Mouse (Mus musculus): Measurements from ENCODE around the gene Ppp1r9a. TPM values are rescaled to one million over a fixed set of nuclear protein-coding genes. Genes with fewer than 3 reads are reported as not detected.

Gene Ppp1r9a
- total and polyA plus RNA-seq, 2 experiments from 2014 or later, result 39.1 to 85.5 TPM

DNA sequence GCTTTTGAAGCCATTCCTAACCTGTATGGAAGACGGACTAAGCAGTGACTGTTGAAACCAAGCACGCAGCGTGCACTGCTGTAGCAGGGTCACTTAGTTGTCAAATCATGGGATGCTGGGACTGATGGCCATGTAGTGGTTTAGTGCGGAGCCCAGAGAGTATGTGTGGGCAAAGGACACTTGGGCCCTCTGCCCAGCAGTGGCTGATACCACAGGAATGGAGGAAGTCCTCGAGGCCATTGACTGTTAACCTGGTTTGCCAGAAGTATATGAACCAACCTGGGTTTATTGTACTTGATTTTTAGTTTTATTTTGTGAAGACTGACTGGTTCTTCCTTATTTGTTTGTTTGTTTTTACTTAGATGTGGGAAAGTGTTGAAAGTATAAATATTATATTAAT lies 84.4 kb downstream of the Ppp1r9a start:
- H3K4me3 ChIP-seq (ENCODE audit: low read depth, low read length), result no peak overlapping the region
- DNase-seq, result no peak
- ATAC-seq, result no peak
- H3K27ac ChIP-seq (ENCODE audit: low read depth, low read length), result no peak overlapping the region
- H3K36me3 ChIP-seq (ENCODE audit: insufficient read depth), result no peaks in the 10 kb centered on the region
- H3K4me2 ChIP-seq (ENCODE audit: low read depth), result no peak overlapping the region
- no peaks in the 10 kb centered on the region for H3K9me3 ChIP-seq (ENCODE audit: low read length)
- no peak overlapping the region for H3K9ac ChIP-seq
- TF ChIP-seq CTCF (IDR thresholded peaks at IDR 0.05; ENCODE audit: low read depth), result no peak
- H3K27me3 ChIP-seq (ENCODE audit: insufficient read depth, low read length), result no peaks in the 10 kb centered on the region
- WGBS, result 92% methylated on average over 5 of the region's 5 CpGs
- no peaks in the 10 kb centered on the region for H3K4me1 ChIP-seq (ENCODE audit: insufficient read depth)

DNA sequence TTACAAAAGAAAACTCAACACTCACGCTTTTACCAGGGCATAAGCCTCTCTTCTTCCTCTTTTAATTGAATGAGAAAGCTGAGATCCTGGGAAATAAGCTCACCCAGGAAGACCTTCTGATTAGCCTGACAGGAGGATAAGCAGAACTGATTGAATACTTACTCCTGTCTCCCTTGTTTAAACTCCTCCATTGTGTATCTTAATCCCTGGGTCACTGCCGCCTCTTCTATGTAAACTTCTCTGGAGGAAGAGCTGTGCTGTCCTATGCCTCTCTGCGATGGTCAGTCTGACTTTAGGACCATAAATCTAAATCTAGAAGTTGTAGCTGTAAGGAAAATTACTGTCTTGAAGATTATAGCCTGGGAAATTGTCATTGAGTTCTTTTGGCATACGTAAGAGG lies 86.0 kb downstream of the Ppp1r9a start:
- DNase-seq, result no peak
- Histone ChIP-seq H3K27me3 (ENCODE audit: insufficient read depth, low read length) (no peaks in the 10 kb centered on the region), H3K4me3 (ENCODE audit: low read depth, low read length) (no peak overlapping the region), H3K4me1 (ENCODE audit: insufficient read depth) (0 out of 2 replicates have a peak, but pooled peaks cover under 1% of the 10 kb centered on the region), H3K9ac (no peak overlapping the region), H3K36me3 (ENCODE audit: insufficient read depth) (no peaks in the 10 kb centered on the region), H3K4me2 (ENCODE audit: low read depth) (no peak overlapping the region), H3K27ac (ENCODE audit: low read depth, low read length) (no peak overlapping the region), H3K9me3 (ENCODE audit: low read length) (no peaks in the 10 kb centered on the region)
- no peak for ATAC-seq
- 51% methylated on average over 4 of the region's 4 CpGs for WGBS
- TF ChIP-seq CTCF (IDR thresholded peaks at IDR 0.05; ENCODE audit: low read depth), result no peak

DNA sequence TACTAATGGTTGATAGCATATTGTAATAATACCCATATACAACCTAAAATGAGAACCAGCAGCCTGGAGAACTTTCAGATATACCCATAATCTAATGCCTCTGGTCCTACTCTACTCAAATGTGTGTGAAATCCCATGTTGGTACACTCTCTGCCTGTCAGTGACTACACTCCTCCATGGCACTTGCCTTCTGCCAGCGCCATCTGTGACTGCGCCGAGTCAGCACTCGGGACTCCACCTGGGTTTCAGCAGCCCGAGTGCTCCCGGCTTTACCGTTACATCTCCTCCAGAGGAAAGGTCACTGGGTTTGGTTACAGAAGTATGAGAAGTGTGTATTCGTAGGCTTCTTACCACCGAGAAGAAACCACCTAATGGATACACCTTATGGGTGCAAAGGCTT lies 89.6 kb downstream of the Ppp1r9a start:
- 91% methylated on average over 9 of the region's 9 CpGs for WGBS
- Histone ChIP-seq H3K4me3 (ENCODE audit: low read depth, low read length) (no peak overlapping the region), H3K27ac (ENCODE audit: low read depth, low read length) (no peak overlapping the region), H3K4me2 (ENCODE audit: low read depth) (no peak overlapping the region), H3K36me3 (ENCODE audit: insufficient read depth) (no peaks in the 10 kb centered on the region), H3K9ac (no peak overlapping the region), H3K9me3 (ENCODE audit: low read length) (no peaks in the 10 kb centered on the region), H3K4me1 (ENCODE audit: insufficient read depth) (0 out of 2 replicates have a peak, but pooled peaks cover 5% of the 10 kb centered on the region), H3K27me3 (ENCODE audit: insufficient read depth, low read length) (no peaks in the 10 kb centered on the region)
- ATAC-seq (no peak), DNase-seq (no peak)
- TF ChIP-seq CTCF (IDR thresholded peaks at IDR 0.05; ENCODE audit: low read depth), result no peak

DNA sequence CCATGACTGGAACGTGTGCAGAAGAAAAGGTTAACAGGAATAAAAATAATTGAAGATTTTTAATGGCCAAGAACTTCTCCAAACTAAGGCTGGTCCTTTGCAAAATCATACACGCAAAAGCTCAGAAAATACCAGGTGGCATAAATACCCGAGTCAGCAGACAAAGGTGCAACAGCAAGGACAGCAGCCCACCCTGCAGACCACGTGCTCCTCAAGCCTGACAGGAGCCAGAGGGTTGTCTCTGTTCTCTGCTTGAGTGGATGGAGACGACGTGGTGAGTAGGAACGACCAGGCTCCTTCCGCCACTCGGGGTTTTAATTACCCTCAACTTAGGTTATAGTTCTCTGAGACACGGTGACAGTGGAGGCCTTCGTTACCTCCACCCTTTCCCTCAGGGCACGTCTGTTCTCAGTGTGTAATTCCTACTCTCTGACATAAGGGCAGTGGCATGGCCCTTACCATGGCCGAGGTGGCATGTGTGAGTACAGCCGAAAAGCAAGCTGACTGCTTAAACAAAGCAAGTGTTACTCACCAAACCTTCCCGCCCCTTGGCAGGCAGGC lies 91.0 kb downstream of the Ppp1r9a start:
- Histone ChIP-seq H3K27ac (ENCODE audit: low read depth, low read length) (no peak overlapping the region), H3K9me3 (ENCODE audit: low read length) (no peaks in the 10 kb centered on the region), H3K4me2 (ENCODE audit: low read depth) (no peak overlapping the region), H3K4me3 (ENCODE audit: low read depth, low read length) (no peak overlapping the region), H3K4me1 (ENCODE audit: insufficient read depth) (0 out of 2 replicates have a peak, but pooled peaks cover 5% of the 10 kb centered on the region), H3K36me3 (ENCODE audit: insufficient read depth) (no peaks in the 10 kb centered on the region), H3K9ac (no peak overlapping the region), H3K27me3 (ENCODE audit: insufficient read depth, low read length) (no peaks in the 10 kb centered on the region)
- DNase-seq, result no peak
- peak; percentile 44; the same call in 1 of the 2 replicates for ATAC-seq
- no peak for TF ChIP-seq CTCF (IDR thresholded peaks at IDR 0.05; ENCODE audit: low read depth)
- WGBS, result 44% methylated on average over 15 of the region's 15 CpGs

DNA sequence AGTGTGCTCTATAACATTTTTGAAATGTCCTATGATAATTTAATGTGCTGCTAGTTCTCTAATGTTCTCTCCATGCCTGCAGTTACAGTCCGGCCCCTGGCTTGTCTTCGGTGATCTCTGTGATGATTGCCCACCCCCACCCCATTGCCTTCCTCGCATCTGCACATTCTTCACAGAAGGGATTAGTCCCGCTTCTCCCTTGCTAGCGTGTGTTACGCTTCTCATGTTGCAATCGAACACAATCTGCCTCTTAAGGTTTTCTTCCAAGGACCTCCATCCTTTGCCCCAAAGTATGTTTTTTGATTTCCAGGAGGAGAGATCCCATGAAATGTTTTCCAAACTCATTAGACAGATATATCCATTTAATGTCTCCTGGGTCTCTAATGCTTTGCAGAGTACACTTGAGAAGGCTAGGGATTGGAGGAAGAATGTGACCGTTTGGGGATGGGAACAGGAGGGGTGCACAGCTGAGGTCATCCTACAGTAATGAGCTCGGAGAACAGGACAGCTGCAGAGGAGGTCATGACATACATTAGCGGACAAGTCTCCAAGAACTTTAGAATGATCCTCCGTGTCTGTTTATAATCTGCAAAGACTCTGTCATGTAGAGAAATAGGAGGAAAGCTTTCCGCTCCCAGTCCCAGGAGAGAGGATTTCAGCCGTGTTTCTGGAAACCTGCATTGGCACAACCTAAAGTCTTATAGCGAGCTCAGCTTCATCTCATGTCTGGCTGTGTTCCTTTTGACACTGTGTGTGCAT lies 91.6 kb downstream of the Ppp1r9a start:
- DNase-seq (no peak), ATAC-seq (peak; percentile 48; the same call in 1 of the 2 replicates)
- Histone ChIP-seq H3K4me2 (ENCODE audit: low read depth) (no peak overlapping the region), H3K9me3 (ENCODE audit: low read length) (no peaks in the 10 kb centered on the region), H3K4me1 (ENCODE audit: insufficient read depth) (0 out of 2 replicates have a peak, but pooled peaks cover 5% of the 10 kb centered on the region), H3K9ac (no peak overlapping the region), H3K36me3 (ENCODE audit: insufficient read depth) (no peaks in the 10 kb centered on the region), H3K27me3 (ENCODE audit: insufficient read depth, low read length) (no peaks in the 10 kb centered on the region), H3K4me3 (ENCODE audit: low read depth, low read length) (no peak overlapping the region), H3K27ac (ENCODE audit: low read depth, low read length) (no peak overlapping the region)
- TF ChIP-seq CTCF (IDR thresholded peaks at IDR 0.05; ENCODE audit: low read depth), result no peak
- 41% methylated on average over 14 of the region's 14 CpGs for WGBS

DNA sequence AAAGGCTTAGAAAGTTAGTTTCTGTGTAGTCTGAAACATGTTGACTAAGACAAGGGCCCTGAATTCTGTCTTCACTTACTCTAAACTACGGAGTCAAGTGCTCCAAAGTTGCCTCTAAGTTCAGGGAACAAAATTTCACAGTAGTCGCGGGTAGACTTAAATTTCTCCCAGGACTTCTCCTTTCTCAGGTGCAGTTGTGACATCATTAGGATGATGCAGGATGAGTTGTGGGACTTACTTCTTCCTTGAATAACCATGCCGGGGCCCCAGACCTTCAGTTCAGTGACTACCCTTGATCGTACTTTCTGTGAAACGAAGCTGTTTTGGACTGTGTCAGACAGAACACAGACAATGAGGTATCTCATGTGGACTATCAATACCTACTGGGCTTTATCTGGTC lies 94.9 kb downstream of the Ppp1r9a start:
- H3K9ac ChIP-seq, result no peak overlapping the region
- ATAC-seq (no peak), DNase-seq (no peak)
- no peaks in the 10 kb centered on the region for H3K27me3 ChIP-seq (ENCODE audit: insufficient read depth, low read length)
- H3K36me3 ChIP-seq (ENCODE audit: insufficient read depth), result no peaks in the 10 kb centered on the region
- no peak overlapping the region for H3K4me3 ChIP-seq (ENCODE audit: low read depth, low read length)
- 0 out of 2 replicates have a peak, but pooled peaks cover 5% of the 10 kb centered on the region for H3K4me1 ChIP-seq (ENCODE audit: insufficient read depth)
- TF ChIP-seq CTCF (IDR thresholded peaks at IDR 0.05; ENCODE audit: low read depth), result no peak
- WGBS, result 97% methylated on average over 6 of the region's 6 CpGs
- no peaks in the 10 kb centered on the region for H3K9me3 ChIP-seq (ENCODE audit: low read length)
- H3K27ac ChIP-seq (ENCODE audit: low read depth, low read length), result no peak overlapping the region
- no peak overlapping the region for H3K4me2 ChIP-seq (ENCODE audit: low read depth)

DNA sequence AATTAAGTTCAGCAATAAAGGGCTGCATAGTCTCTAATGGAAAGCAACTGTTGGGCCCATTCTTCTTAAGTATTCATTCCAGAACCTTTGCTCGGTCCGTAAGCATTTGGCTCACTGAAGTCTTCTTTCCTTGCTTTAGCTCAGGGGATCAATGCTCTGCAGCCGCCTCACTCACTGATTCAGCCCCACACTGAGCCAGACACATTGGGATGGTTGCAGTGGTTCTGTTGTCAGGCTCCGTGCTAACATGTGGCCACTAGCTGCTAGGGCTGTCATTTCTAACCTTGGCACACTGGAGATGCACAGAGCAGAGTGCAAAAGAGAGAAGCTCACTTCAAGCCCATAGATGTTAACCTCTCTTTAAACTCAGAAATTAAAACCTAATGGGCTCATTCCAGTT lies 96.2 kb downstream of the Ppp1r9a start:
- DNase-seq (no peak), ATAC-seq (no peak)
- Histone ChIP-seq H3K27me3 (ENCODE audit: insufficient read depth, low read length) (no peaks in the 10 kb centered on the region), H3K27ac (ENCODE audit: low read depth, low read length) (no peak overlapping the region), H3K9me3 (ENCODE audit: low read length) (no peaks in the 10 kb centered on the region), H3K4me2 (ENCODE audit: low read depth) (no peak overlapping the region), H3K4me3 (ENCODE audit: low read depth, low read length) (no peak overlapping the region), H3K4me1 (ENCODE audit: insufficient read depth) (0 out of 2 replicates have a peak, but pooled peaks cover 2% of the 10 kb centered on the region), H3K36me3 (ENCODE audit: insufficient read depth) (no peaks in the 10 kb centered on the region), H3K9ac (no peak overlapping the region)
- 40% methylated on average over 4 of the region's 4 CpGs for WGBS
- TF ChIP-seq CTCF (IDR thresholded peaks at IDR 0.05; ENCODE audit: low read depth), result no peak

Measured in forebrain, postnatal 0 days (tissue).